Mouse (Mus musculus): ENCODE measurements at regions not wholly inside any gene's neighbourhood (a gene's known extent, or its start where the extent isn't known, plus 50 kb on each side); places are given as distances from the start of the nearest gene placed in this dataset.

DNA sequence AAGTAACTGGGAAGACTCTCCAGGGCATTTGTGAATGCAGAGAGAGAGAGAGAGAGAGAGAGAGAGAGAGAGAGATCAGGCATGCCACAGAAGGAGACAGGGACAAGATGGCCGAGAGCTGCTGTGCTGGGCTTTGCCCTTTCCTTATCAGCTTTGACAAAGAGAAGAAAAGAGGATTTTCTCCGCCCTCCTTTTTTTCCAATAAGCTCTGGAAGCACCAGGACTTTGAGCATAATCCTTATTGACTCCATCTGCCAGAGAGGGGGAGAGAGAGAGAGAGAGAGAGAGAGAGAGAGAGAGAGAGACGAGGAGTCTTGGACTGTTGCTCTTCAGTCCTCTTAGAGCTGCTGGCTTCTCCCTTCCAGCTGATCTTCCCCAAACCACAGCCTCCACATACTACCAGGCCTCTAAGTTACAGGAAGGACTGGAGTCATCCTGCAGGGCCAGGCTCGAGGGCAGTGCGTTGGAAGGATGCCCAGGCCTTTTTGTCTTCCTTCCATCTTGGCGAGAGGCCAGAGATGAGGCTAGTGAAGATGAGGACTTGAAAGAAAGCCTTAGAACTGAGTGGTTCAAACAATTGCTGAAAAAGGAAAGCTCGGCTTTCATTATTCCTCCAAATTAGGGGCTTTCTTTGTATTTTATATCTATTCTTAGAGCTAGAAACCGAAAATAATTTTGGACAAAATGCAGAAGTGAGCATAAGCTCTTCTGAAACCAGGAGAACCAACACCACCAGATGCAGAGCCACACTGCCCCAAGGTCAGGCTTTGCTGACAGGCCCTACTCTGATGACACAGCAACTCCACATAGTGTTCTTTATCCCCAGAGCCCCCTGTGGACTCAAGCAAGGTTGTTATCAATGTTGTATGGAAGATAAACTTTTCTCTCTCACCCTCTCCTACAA is 59.3 kb upstream of the Kcnd3 start:
- no peak overlapping the region for H3K9ac ChIP-seq (ENCODE audit: insufficient read depth, low read depth, low read length, poor library complexity, severe bottlenecking)
- in situ Hi-C loops (cut with MboI; ENCODE audit: low sequenced_read_pairs in 2 of 2, unreplicated experiment in 2 of 2), result no loop called here
- no peaks in the 10 kb centered on the region for H3K4me1 ChIP-seq (ENCODE audit: control insufficient read depth in 2 of 2, insufficient read depth in 2 of 2, low read length in 2 of 2, poor library complexity in 1 of 2)
- H3K4me3 ChIP-seq (ENCODE audit: insufficient read depth in 1 of 2, low read depth in 1 of 2, low read length in 2 of 2, poor library complexity in 1 of 2, severe bottlenecking in 1 of 2), result no peak overlapping the region
- DNase-seq (ENCODE audit: low read depth, low spot score), result no peak
- no peaks in the 10 kb centered on the region; the same call in 1 of the 2 replicates for H3K36me3 ChIP-seq (ENCODE audit: control insufficient read depth, insufficient read depth, low read length, poor library complexity, severe bottlenecking)
- no peaks in the 10 kb centered on the region for H3K9me3 ChIP-seq (ENCODE audit: control insufficient read depth, insufficient read depth, low read depth, low read length)
- TF ChIP-seq CHD2 (IDR thresholded peaks at IDR 0.05; ENCODE audit: low read depth, low read length), result no peak
- no peak for TF ChIP-seq ZNF384 (IDR thresholded peaks at IDR 0.05; ENCODE audit: low read depth, low read length)
- no peak for TF ChIP-seq ZC3H11A (IDR thresholded peaks at IDR 0.05; ENCODE audit: borderline replicate concordance, low read depth, low read length)
- no peak for TF ChIP-seq MAFK (IDR thresholded peaks at IDR 0.05; ENCODE audit: insufficient read depth, low read depth, low read length)
- TF ChIP-seq HCFC1 (IDR thresholded peaks at IDR 0.05; ENCODE audit: borderline replicate concordance, insufficient read depth, low read length), result no peak
- H3K27ac ChIP-seq (ENCODE audit: insufficient read depth, low read depth, low read length, poor library complexity, severe bottlenecking), result no peak overlapping the region
